Mouse (Mus musculus): ENCODE results near the gene Kiss1r. TPM values are rescaled to one million over a fixed set of nuclear protein-coding genes. Genes with fewer than 3 reads are reported as not detected.
A peak's percentile ranks its signal among the peaks of the same experiment; 100 is the strongest.

Kiss1r gene
- polyA plus RNA-seq, 1 experiment from 2014 or later: 0.48 TPM

DNA sequence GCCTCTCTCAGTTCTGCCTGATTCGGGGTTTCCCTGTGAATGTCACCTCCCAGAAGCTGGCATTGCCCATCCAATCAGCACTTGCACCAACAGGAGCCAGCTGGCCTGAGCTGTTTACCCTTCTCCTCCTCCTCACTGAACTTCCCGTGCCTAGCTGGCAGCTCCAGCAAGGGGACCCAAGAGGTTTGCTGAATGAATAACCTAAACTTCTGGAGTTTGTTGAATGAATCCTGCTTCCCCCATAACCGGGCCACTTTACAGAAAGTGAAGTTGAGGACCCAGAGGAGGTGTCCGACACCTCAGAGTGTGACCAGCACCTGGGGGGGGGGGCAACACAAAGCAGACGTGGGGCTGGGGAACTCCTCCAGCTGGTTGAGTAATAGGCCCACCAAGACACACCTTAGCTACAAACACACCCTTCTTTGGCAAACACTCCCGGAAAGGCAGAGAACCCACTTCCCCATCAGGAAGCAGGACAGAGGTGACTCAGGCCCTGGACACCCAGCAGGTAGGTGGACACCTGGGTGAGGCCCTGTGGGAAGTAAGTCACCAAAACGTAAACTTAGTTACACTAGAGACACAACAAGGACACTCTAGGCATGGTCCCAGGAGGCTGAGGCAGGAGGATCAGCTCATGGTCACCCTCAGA, 1.7 kb upstream of the Kiss1r start:
- 79% methylated on average over 7 of the region's 7 CpGs for WGBS
- Histone ChIP-seq H3K4me3 (ENCODE audit: low read depth, low read length) (no peak overlapping the region), H3K36me3 (replicated peaks; ENCODE audit: control insufficient read depth, insufficient read depth, low read depth, low read length) (peaks cover 2% of the 10 kb centered on the region; the same call in 1 of the 2 replicates), H3K27me3 (ENCODE audit: control insufficient read depth, insufficient read depth, low read length) (peaks cover 27% of the 10 kb centered on the region), H3K9me3 (replicated peaks; ENCODE audit: control insufficient read depth, low read length) (no peaks in the 10 kb centered on the region), H3K9ac (replicated peaks; ENCODE audit: low read length) (no peak overlapping the region), H3K4me1 (ENCODE audit: control insufficient read depth, insufficient read depth, low read length) (peaks cover 8% of the 10 kb centered on the region; the same call in 1 of the 2 replicates), H3K27ac (replicated peaks; ENCODE audit: low read depth, low read length) (no peak overlapping the region), H3K4me2 (ENCODE audit: low read depth, low read length) (no peak overlapping the region)
- ATAC-seq (replicated peaks; ENCODE audit: insufficient number of reproducible peaks, low FRiP score, low TSS enrichment, low read depth) (no peak), DNase-seq (ENCODE audit: low spot score) (no peak)

DNA sequence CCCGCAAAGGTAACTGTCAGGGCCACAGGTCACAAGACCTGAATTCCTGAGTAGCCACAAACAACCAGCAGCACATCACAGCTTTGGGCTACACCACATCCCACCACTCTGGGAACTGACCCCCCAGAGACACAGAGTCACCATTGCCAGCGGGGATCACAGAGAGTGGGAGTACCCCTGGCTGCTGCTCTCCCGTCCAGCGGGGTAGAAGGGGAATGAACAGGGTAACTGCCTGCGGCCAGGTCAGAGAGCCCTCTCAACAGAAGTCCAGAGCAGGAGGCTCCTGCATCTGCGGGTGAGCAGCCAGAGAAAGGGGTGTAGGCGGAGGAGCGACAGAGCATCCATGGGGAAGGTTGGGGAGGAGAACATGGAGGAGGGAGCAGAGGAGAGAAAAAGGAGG, 690 bp upstream of the Kiss1r start:
- Histone ChIP-seq H3K4me2 (ENCODE audit: low read depth, low read length) (peak overlapping the region; percentile 91), H3K4me3 (ENCODE audit: low read depth, low read length) (peak overlapping the region; percentile 83), H3K36me3 (replicated peaks; ENCODE audit: control insufficient read depth, insufficient read depth, low read depth, low read length) (no peaks in the 10 kb centered on the region), H3K27ac (replicated peaks; ENCODE audit: low read depth, low read length) (no peak overlapping the region), H3K9me3 (replicated peaks; ENCODE audit: control insufficient read depth, low read length) (no peaks in the 10 kb centered on the region), H3K27me3 (ENCODE audit: control insufficient read depth, insufficient read depth, low read length) (peaks cover 37% of the 10 kb centered on the region), H3K9ac (replicated peaks; ENCODE audit: low read length) (peak overlapping the region; percentile 96), H3K4me1 (ENCODE audit: control insufficient read depth, insufficient read depth, low read length) (peaks cover 8% of the 10 kb centered on the region; the same call in 1 of the 2 replicates)
- no peak for DNase-seq (ENCODE audit: low spot score)
- 6% methylated on average over 8 of the region's 8 CpGs for WGBS
- ATAC-seq (replicated peaks; ENCODE audit: insufficient number of reproducible peaks, low FRiP score, low TSS enrichment, low read depth): no peak

DNA sequence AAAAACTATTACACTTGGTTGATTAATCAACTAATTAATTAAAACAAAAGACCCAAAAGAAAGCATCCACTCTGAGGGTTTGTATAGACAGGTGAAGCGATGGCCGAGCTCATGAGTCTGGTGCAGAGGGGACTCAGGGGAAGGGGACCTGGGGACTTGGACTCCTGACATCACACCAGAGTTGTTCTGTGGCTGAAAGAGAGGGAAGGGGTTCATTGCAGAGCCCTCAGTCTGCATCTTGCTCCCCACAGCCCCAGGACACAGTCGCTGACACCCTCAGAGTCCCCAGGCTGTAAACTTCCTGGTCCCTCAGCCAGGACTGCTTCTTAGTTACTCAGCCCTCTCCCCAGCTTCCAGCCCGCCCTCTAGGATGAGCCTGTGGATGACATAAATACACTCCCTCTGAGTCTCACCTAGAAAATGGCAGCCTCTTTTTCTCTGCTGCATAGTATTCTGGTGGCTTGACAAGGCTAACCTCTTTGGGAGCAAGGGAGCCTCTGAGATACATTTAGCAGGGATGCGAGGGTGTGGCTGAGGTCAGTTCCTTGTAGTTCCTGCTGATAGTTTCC, 845 bp downstream of the Kiss1r start:
- Histone ChIP-seq H3K27ac (replicated peaks; ENCODE audit: low read depth, low read length) (no peak overlapping the region), H3K4me3 (ENCODE audit: low read depth, low read length) (peak overlapping the region; percentile 83; the same call in 1 of the 2 replicates), H3K9me3 (replicated peaks; ENCODE audit: control insufficient read depth, low read length) (no peaks in the 10 kb centered on the region), H3K36me3 (replicated peaks; ENCODE audit: control insufficient read depth, insufficient read depth, low read depth, low read length) (no peaks in the 10 kb centered on the region), H3K4me1 (ENCODE audit: control insufficient read depth, insufficient read depth, low read length) (peaks cover 8% of the 10 kb centered on the region; the same call in 1 of the 2 replicates), H3K4me2 (ENCODE audit: low read depth, low read length) (no peak overlapping the region), H3K27me3 (ENCODE audit: control insufficient read depth, insufficient read depth, low read length) (peaks cover 53% of the 10 kb centered on the region), H3K9ac (replicated peaks; ENCODE audit: low read length) (no peak overlapping the region)
- ATAC-seq (replicated peaks; ENCODE audit: insufficient number of reproducible peaks, low FRiP score, low TSS enrichment, low read depth) (no peak), DNase-seq (ENCODE audit: low spot score) (no peak)
- WGBS: 67% methylated on average over 5 of the region's 5 CpGs

DNA sequence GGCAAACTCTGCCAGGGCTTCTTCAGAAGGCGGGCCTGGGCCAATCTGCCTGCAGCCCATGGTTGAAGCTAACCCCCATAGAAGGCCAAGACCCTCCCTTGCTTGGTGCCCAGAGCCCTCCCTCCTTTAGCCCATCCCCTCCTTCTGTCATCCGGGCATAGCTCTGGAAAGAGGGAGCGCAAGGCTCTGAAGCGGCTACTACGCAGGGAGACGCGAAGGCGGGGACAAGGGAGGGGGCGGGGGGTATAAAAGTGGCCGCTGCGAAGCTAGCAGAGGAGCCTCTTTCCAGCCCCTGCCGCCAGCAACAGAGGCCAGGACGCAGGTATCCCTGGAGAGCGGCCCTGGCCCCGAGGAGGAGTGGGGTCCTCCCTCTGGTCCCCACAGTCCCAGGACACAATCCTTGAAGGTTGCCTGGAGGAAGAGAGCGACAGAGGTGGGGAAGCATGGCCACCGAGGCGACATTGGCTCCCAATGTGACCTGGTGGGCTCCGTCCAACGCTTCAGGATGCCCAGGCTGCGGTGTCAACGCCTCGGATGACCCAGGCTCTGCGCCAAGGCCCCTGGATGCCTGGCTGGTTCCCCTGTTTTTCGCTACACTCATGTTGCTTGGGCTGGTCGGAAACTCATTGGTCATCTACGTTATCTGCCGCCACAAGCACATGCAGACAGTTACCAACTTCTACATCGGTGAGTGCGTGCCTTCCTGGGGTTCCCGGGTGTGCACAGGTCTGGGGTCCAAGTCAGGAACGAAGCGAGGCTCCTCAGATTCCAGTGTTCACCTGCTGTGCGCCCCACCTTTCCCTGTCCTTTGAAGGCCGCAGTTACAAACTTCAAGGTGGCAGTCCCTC, 1.7 kb downstream of the Kiss1r start:
- H3K9ac ChIP-seq (replicated peaks; ENCODE audit: low read length): no peak overlapping the region; the same call in 1 of the 2 replicates
- ATAC-seq (replicated peaks; ENCODE audit: insufficient number of reproducible peaks, low FRiP score, low TSS enrichment, low read depth): no peak
- H3K27me3 ChIP-seq (ENCODE audit: control insufficient read depth, insufficient read depth, low read length): peaks cover 61% of the 10 kb centered on the region
- peak overlapping the region; percentile 4; the same call in 1 of the 2 replicates for H3K4me3 ChIP-seq (ENCODE audit: low read depth, low read length)
- H3K36me3 ChIP-seq (replicated peaks; ENCODE audit: control insufficient read depth, insufficient read depth, low read depth, low read length): no peaks in the 10 kb centered on the region
- DNase-seq (ENCODE audit: low spot score): no peak
- peaks cover 8% of the 10 kb centered on the region; the same call in 1 of the 2 replicates for H3K4me1 ChIP-seq (ENCODE audit: control insufficient read depth, insufficient read depth, low read length)
- 7% methylated on average over 35 of the region's 35 CpGs for WGBS
- no peaks in the 10 kb centered on the region for H3K9me3 ChIP-seq (replicated peaks; ENCODE audit: control insufficient read depth, low read length)
- no peak overlapping the region for H3K4me2 ChIP-seq (ENCODE audit: low read depth, low read length)
- H3K27ac ChIP-seq (replicated peaks; ENCODE audit: low read depth, low read length): no peak overlapping the region

DNA sequence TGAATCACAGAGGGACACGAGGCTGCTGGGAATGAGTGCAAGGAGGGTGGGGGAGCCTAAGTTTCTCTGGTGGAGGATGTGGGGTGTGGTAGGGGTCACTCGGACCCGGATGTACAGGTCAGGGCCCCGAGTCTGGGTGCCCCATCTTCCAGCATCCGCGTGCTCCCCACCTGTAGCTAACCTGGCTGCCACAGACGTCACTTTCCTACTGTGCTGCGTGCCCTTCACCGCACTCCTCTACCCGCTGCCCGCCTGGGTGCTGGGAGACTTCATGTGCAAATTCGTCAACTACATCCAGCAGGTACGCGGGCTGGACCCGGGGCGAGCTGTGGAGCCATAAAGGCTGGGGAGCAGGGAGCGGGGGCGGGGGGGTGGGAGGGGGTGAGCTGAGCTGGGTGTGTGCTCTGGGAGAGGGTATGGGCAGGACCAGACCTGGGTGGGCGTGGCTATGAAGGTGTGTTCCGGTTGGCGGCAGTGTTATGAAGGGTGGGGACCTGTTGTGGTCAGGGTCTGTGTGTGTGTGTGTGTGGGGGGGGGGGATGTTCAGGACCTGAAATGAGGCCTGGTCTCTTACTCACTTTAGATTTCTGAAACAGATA, 2.6 kb downstream of the Kiss1r start:
- WGBS: 6% methylated on average over 20 of the region's 21 CpGs
- peaks cover 61% of the 10 kb centered on the region for H3K27me3 ChIP-seq (ENCODE audit: control insufficient read depth, insufficient read depth, low read length)
- ATAC-seq (replicated peaks; ENCODE audit: insufficient number of reproducible peaks, low FRiP score, low TSS enrichment, low read depth): no peak
- no peaks in the 10 kb centered on the region for H3K9me3 ChIP-seq (replicated peaks; ENCODE audit: control insufficient read depth, low read length)
- no peak for DNase-seq (ENCODE audit: low spot score)
- H3K27ac ChIP-seq (replicated peaks; ENCODE audit: low read depth, low read length): no peak overlapping the region
- peaks cover 8% of the 10 kb centered on the region; the same call in 1 of the 2 replicates for H3K4me1 ChIP-seq (ENCODE audit: control insufficient read depth, insufficient read depth, low read length)
- peak overlapping the region; percentile 10; the same call in 1 of the 2 replicates for H3K4me3 ChIP-seq (ENCODE audit: low read depth, low read length)
- peak overlapping the region; percentile 23; the same call in 1 of the 2 replicates for H3K4me2 ChIP-seq (ENCODE audit: low read depth, low read length)
- H3K9ac ChIP-seq (replicated peaks; ENCODE audit: low read length): no peak overlapping the region
- H3K36me3 ChIP-seq (replicated peaks; ENCODE audit: control insufficient read depth, insufficient read depth, low read depth, low read length): no peaks in the 10 kb centered on the region

DNA sequence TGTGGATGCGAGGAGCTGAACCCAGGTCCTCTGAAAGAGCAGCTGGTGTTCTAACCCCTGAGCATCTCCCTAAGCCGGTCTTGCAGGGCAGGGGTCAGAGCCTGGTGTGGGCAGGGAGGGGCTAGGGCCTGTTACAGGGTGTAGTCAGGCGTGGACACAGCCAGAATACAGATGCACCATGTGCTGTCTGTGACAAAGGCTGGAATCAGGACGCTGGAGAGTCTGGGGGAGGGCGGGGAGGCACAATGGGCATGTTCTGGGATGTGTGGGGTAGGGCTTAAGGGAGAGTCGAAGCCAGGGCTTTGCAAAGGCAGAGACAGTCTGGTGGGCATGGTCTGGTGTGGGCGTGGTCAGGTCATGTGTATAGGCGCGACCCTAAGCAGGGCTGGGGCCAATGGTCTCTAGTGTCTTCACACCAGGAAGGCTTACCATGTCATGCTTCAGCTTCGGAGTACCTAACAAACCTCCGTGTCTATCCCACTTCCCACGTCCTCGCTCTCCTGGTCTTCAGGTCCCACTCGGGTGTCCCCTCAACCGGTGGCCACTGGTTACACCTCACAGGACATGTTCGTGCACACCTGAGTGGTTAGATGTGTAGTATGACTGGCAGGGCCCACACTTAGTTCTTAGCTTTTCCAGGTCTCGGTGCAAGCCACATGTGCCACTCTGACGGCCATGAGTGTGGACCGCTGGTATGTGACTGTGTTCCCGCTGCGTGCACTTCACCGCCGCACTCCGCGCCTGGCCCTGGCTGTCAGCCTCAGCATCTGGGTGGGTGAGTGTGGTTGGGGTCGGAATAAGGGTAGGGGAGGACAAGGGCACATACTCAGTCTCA, 3.5 kb downstream of the Kiss1r start:
- WGBS: 18% methylated on average over 26 of the region's 26 CpGs
- Histone ChIP-seq H3K27ac (replicated peaks; ENCODE audit: low read depth, low read length) (no peak overlapping the region), H3K9ac (replicated peaks; ENCODE audit: low read length) (no peak overlapping the region), H3K4me1 (ENCODE audit: control insufficient read depth, insufficient read depth, low read length) (peaks cover 8% of the 10 kb centered on the region; the same call in 1 of the 2 replicates), H3K4me2 (ENCODE audit: low read depth, low read length) (peak overlapping the region; percentile 29), H3K27me3 (ENCODE audit: control insufficient read depth, insufficient read depth, low read length) (peaks cover 61% of the 10 kb centered on the region), H3K36me3 (replicated peaks; ENCODE audit: control insufficient read depth, insufficient read depth, low read depth, low read length) (no peaks in the 10 kb centered on the region), H3K4me3 (ENCODE audit: low read depth, low read length) (no peak overlapping the region), H3K9me3 (replicated peaks; ENCODE audit: control insufficient read depth, low read length) (no peaks in the 10 kb centered on the region)
- ATAC-seq (replicated peaks; ENCODE audit: insufficient number of reproducible peaks, low FRiP score, low TSS enrichment, low read depth): no peak
- DNase-seq (ENCODE audit: low spot score): no peak

DNA sequence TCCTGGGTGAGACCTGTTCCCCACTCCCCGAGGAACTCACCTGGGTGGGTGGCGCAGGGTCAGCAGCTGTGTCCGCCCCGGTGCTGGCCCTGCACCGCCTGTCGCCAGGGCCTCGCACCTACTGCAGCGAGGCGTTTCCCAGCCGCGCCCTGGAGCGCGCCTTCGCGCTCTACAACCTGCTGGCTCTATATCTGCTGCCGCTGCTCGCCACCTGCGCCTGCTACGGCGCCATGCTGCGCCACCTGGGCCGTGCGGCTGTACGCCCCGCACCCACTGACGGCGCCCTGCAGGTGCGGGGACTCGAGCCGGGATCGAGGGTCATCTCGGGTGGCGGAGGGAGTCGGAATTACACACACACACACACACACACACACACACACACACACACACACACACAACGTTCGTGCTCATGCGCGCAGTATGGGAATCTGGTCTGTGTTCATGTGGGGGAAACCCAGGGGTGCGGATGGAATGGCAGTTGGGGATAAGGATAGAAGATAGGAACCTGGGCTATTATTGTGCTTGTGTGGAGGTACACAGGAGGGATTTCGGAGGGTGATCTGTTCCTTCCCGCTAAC, 4.3 kb downstream of the Kiss1r start, which contains the start of gene R3hdm4:
R3hdm4 (minus strand) TSS at position 251 of the 578 bp plus-strand sequence.
- Histone ChIP-seq H3K36me3 (replicated peaks; ENCODE audit: control insufficient read depth, insufficient read depth, low read depth, low read length) (no peaks in the 10 kb centered on the region), H3K4me3 (ENCODE audit: low read depth, low read length) (peak within 1 kb of the TSS; percentile 19; the same call in 1 of the 2 replicates), H3K27ac (replicated peaks; ENCODE audit: low read depth, low read length) (no peak within 1 kb of the TSS), H3K4me2 (ENCODE audit: low read depth, low read length) (peak within 1 kb of the TSS; percentile 42), H3K4me1 (ENCODE audit: control insufficient read depth, insufficient read depth, low read length) (peaks cover 7% of the 10 kb centered on the region; the same call in 1 of the 2 replicates), H3K9me3 (replicated peaks; ENCODE audit: control insufficient read depth, low read length) (no peaks in the 10 kb centered on the region), H3K9ac (replicated peaks; ENCODE audit: low read length) (peak within 1 kb of the TSS; percentile 22), H3K27me3 (ENCODE audit: control insufficient read depth, insufficient read depth, low read length) (peaks cover 61% of the 10 kb centered on the region)
- ATAC-seq (replicated peaks; ENCODE audit: insufficient number of reproducible peaks, low FRiP score, low TSS enrichment, low read depth): no peak
- WGBS: 3% methylated on average over 40 of the region's 41 CpGs
- DNase-seq (ENCODE audit: low spot score): no peak

All from embryonic facial prominence, embryonic 11.5 days (tissue).